Mouse (Mus musculus) midbrain, postnatal 0 days (tissue): ENCODE results near the gene Nol4l. TPM values are rescaled to one million over a fixed set of nuclear protein-coding genes. Genes with fewer than 3 reads are reported as not detected.

Source experiments
- ATAC-seq: fragments of 200-750 bp; cut with Nextera tagmentation; 2 replicates; pipeline ENCODE4 v1.8.0; 2017; ENCODE audit warnings: moderate number of reproducible peaks, mild to moderate bottlenecking, moderate TSS enrichment, moderate library complexity; ENCODE audit not compliant: low FRiP score
- DNase-seq: peaks from one replicate; pipeline ENCODE4 v3.0.0-alpha.2; 2015; ENCODE audit warnings: low spot score
- H3K27ac ChIP-seq: fragments of 300-500 bp; sonication (generic); 2 replicates; pipeline ENCODE4 v1.5.1; 2014; ENCODE audit warnings: low read depth, mild to moderate bottlenecking, low read length, mixed read lengths
- H3K27me3 ChIP-seq: fragments of 300-500 bp; sonication (generic); 2 replicates; pipeline ENCODE4 v1.6.1; 2014; ENCODE audit warnings: low read length, control low read depth, mixed read lengths; ENCODE audit not compliant: insufficient read depth
- H3K36me3 ChIP-seq: fragments of 300-500 bp; sonication (generic); 2 replicates; pipeline ENCODE4 v1.6.1; 2014; ENCODE audit warnings: low read length, control low read depth, mixed read lengths; ENCODE audit not compliant: insufficient read depth
- H3K4me1 ChIP-seq: fragments of 300-500 bp; sonication (generic); 2 replicates; pipeline ENCODE4 v1.6.1; 2014; ENCODE audit warnings: mild to moderate bottlenecking, control low read depth, antibody characterized with exemption, low read length, mixed read lengths; ENCODE audit not compliant: insufficient read depth
- H3K4me2 ChIP-seq: fragments of 300-500 bp; sonication (generic); 2 replicates; pipeline ENCODE4 v1.6.1; 2014; ENCODE audit warnings: low read depth, mild to moderate bottlenecking, low read length, mixed read lengths; ENCODE audit not compliant: poor library complexity, severe bottlenecking
- H3K4me3 ChIP-seq: fragments of 300-500 bp; sonication (generic); 2 replicates; pipeline ENCODE4 v1.5.1; 2014; ENCODE audit warnings: low read depth, mild to moderate bottlenecking, low read length, moderate library complexity
- H3K9ac ChIP-seq: fragments of 300-500 bp; sonication (generic); replicated peaks from 2 replicates; pipeline ENCODE4 v1.6.1; 2014; ENCODE audit warnings: mild to moderate bottlenecking, low read length, moderate library complexity, mixed read lengths; ENCODE audit not compliant: poor library complexity, severe bottlenecking
- H3K9me3 ChIP-seq: fragments of 300-500 bp; sonication (generic); 2 replicates; pipeline ENCODE4 v1.6.1; 2016; ENCODE audit warnings: low read length, control low read depth
- CTCF ChIP-seq: IDR thresholded peaks from 2 replicates; pipeline ENCODE4 v1.5.1; 2016; ENCODE audit warnings: antibody characterized with exemption, mild to moderate bottlenecking
- WGBS: fragments of 180-500 bp; shearing (Covaris S2); extraction: QIAGEN DNeasy Blood & Tissue Kit; methylation state at CpG from one replicate; pipeline ENCODE4 v1.1.7; 2014; 5-methylcytosine and 5-hydroxymethylcytosine counted together
- polyA plus RNA-seq: library from polyadenylated mRNA; unstranded; fragments of >200 nt; fragmentation: Nextera tagmentation; extraction: Ambion mirVana; gene quantifications from 2 replicates; pipeline ENCODE4 v1.2.1, GENCODE M21; 2015
- total RNA-seq: library from RNA; depleted of rRNA; stranded (reverse); fragments of >200 nt; gene quantifications from 2 replicates; pipeline ENCODE4 v1.2.3, GENCODE M21; 2014

Nol4l gene
- total and polyA plus RNA-seq, 2 experiments from 2014 or later = 26.4 to 97.7 TPM

- Histone ChIP-seq H3K4me2 (no peak overlapping the region), H3K36me3 (no peaks in the 10 kb centered on the region; the same call in 1 of the 2 replicates), H3K27me3 (no peaks in the 10 kb centered on the region), H3K4me3 (no peak overlapping the region), H3K4me1 (no peaks in the 10 kb centered on the region), H3K9me3 (no peaks in the 10 kb centered on the region), H3K27ac (no peak overlapping the region), H3K9ac (no peak overlapping the region)
- TF ChIP-seq CTCF = no peak
- WGBS = 63% methylated on average over 9 of the region's 9 CpGs
- no peak for ATAC-seq
- no peak for DNase-seq
Observed at GRCm38 (mm10) chr2:153454841-153455506, 74.8 kb downstream of the Nol4l start.

DNA sequence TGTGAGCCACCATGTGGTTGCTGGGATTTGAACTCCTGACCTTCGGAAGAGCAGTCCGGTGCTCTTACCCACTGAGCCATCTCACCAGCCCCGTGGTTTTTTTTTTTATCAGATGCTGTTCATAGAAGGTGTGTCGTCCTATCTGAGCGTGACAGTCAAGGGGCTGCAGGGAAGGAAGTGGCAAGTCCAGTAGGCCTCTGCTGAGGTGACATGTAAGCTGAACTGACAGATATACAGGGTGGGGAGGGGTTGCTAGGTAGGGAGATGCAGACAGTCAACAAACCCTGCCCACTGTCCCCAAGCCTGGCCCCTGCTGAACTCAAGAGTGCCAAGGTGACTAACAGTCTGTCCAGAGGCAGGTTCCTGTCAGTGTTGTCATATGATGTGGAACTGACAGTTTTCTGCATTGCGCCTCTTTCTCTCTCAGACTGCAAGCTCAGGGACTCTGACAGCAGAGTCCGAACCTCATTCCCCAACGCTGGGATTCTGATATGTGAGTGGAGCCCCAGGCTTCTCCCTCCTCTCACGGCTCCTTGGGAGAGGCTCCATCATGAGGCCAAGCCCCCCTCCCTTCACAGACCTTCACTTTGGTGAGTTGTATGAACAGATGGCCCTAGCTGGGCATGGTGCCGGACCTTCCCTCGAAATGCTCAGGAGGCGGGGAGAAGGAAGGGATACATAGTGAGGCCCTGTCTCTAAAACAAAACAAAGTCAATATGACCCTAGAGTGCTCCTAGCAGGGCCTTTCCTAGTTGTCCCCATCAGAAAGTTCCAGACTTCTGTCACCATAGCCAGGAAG lies 75.6 kb downstream of the Nol4l start:
- H3K4me2 ChIP-seq = no peak overlapping the region
- ATAC-seq = no peak
- H3K27ac ChIP-seq = no peak overlapping the region; the same call in 1 of the 2 replicates
- WGBS = 76% methylated on average over 12 of the region's 12 CpGs
- peak; percentile 55 for DNase-seq
- H3K4me1 ChIP-seq = no peaks in the 10 kb centered on the region
- no peak for TF ChIP-seq CTCF
- H3K9ac ChIP-seq = no peak overlapping the region
- H3K4me3 ChIP-seq = no peak overlapping the region
- no peaks in the 10 kb centered on the region for H3K27me3 ChIP-seq
- no peaks in the 10 kb centered on the region for H3K36me3 ChIP-seq
- no peaks in the 10 kb centered on the region for H3K9me3 ChIP-seq

DNA sequence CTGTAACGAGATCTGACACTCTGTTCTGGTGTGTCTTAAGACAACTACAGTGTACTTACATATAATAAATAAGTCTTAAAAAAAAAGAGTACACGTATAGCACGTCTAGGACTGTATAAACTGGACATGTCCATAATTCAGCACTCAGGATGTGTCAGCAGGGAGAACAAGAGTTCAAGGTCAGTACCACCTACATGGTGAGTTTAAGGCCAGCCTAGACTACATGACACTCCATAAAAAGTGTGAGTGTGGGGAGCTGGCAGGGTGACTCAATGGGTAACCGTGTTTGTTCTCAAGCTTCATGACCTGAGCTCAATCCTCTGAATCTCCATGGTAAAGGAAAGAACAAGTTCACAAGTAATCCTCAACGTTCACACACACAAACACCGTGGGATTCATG lies 81.3 kb downstream of the Nol4l start:
- ATAC-seq = no peak

GRCm38 (mm10) chr2:153447719-153448118 lies 82.1 kb downstream of the Nol4l start:
- Histone ChIP-seq H3K36me3 (no peaks in the 10 kb centered on the region), H3K4me1 (peaks cover 2% of the 10 kb centered on the region), H3K27me3 (no peaks in the 10 kb centered on the region), H3K9ac (no peak overlapping the region), H3K4me2 (no peak overlapping the region), H3K4me3 (no peak overlapping the region), H3K9me3 (no peaks in the 10 kb centered on the region), H3K27ac (no peak overlapping the region)
- TF ChIP-seq CTCF = no peak
- ATAC-seq (no peak), DNase-seq (no peak)
- WGBS = 92% methylated on average over 3 of the region's 3 CpGs

More for the DNA sequence above, 81.3 kb downstream of the Nol4l start:
- no peak for TF ChIP-seq CTCF
- Histone ChIP-seq H3K27me3 (no peaks in the 10 kb centered on the region), H3K9ac (no peak overlapping the region), H3K27ac (no peak overlapping the region), H3K4me1 (no peaks in the 10 kb centered on the region), H3K4me2 (no peak overlapping the region), H3K4me3 (no peak overlapping the region), H3K9me3 (no peaks in the 10 kb centered on the region), H3K36me3 (no peaks in the 10 kb centered on the region)
- WGBS = 87% methylated on average over 6 of the region's 6 CpGs
- DNase-seq = no peak

- Histone ChIP-seq H3K4me3 (no peak overlapping the region), H3K27me3 (no peaks in the 10 kb centered on the region), H3K36me3 (no peaks in the 10 kb centered on the region), H3K4me1 (peaks cover 14% of the 10 kb centered on the region), H3K27ac (peak overlapping the region; percentile 94; the same call in 1 of the 2 replicates), H3K4me2 (peak overlapping the region; percentile 93), H3K9me3 (no peaks in the 10 kb centered on the region), H3K9ac (no peak overlapping the region)
- no peak for ATAC-seq
- TF ChIP-seq CTCF = no peak
- no peak for DNase-seq
- 24% methylated on average over 4 of the region's 4 CpGs for WGBS
Observed at GRCm38 (mm10) chr2:153446476-153446875, 83.3 kb downstream of the Nol4l start.

GRCm38 (mm10) chr2:153446017-153446408 lies 83.8 kb downstream of the Nol4l start:
- peak; percentile 89 for DNase-seq
- ATAC-seq = no peak

More at GRCm38 (mm10) chr2:153446017-153446408, 83.8 kb downstream of the Nol4l start:
- no peaks in the 10 kb centered on the region for H3K9me3 ChIP-seq
- peak overlapping the region; percentile 94 for H3K9ac ChIP-seq
- H3K27me3 ChIP-seq = no peaks in the 10 kb centered on the region
- H3K4me3 ChIP-seq = peak overlapping the region; percentile 90
- H3K36me3 ChIP-seq = no peaks in the 10 kb centered on the region
- peaks cover 19% of the 10 kb centered on the region for H3K4me1 ChIP-seq
- peak overlapping the region; percentile 94 for H3K27ac ChIP-seq
- peak; percentile 84 for TF ChIP-seq CTCF
- peak overlapping the region; percentile 93 for H3K4me2 ChIP-seq
- under 1% methylated on average over 8 of the region's 8 CpGs for WGBS
